Mouse (Mus musculus): ENCODE measurements around the gene Mettl2.

Gene Mettl2

DNA sequence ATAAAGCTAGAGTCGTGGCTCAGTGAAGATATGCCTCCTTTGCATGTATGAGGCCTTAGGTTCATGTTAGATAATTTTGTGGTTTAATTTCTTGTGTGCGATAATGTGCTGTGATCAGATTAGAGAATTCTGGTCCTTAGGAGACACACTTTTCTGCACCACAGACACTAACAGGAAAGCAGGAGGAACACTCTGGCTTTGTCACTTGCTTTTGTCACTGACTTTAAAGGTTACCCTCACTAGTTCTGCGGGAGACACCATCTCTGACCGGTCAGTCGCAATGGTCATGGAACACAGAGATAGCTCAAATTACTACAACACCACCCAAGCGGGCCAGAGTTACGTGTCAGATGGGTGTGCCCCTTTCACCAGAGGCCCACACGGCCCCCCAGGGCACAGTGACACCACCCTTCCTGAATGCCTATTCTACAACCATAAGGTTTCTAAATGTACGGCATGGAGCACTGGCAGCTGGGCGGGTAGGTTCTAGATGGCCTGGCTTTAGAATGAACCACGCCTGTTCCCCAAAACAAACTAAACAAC, 26.2 kb downstream of the Mettl2 start:
- no peak for DNase-seq (ENCODE audit: low spot score in 2 of 2)

DNA sequence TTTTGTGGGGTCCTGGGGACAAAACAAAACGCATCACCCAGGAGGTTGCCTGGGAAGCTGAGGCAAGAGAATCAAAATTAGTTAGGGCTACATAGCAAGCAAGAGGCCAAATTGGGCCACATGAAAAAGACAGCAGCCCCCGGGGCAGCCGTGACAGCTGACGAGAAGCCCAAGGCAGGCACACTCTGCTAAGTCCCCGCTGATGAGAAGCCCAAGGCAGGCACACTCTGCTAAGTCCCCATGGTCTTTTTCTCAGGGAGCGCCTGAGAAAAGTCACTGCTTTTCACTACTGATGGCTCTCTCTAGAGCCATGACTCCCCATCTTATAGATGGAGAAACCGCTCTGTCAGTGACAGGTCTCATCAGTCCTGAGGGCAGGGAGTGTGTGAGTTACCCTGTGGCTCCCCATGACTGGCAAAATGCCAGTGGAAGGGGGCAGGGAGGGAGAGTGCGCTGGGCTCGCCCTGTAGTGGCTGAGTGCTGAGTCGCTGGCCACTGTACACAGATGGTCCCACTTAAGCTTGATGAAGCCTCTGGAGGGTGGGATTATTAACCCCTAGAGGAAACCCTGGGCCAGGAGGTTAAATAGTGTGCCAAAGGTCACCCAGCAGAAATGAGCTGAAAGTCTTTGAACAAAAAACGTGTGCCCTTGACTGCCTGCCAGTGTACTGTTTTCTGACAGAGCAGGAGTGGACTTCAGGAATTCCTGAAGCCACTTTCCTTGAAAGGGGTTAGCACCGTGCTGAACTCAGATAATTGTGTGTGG, 27.0 kb downstream of the Mettl2 start:
- DNase-seq (ENCODE audit: low spot score in 2 of 2) = no peak

DNA sequence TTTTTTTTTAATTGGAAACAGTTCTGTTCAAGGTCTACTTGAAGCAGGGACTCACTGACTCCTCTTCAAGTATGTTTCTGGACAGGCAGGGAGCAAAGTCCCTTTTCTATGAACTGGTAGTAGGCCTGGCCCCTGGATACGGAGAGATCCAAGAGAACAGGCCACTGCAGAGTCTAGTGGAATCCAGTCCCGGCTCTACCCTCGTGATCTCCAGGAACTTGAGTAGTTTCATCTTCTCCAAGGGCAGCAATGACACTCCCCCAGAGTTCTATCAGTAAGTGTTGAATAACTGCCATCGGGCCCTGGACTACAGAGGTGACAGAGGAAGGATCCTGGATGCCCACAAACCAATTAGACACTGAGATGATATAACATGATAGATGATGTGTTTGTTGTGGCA, 29.7 kb downstream of the Mettl2 start:
- DNase-seq (ENCODE audit: low spot score in 2 of 2) = no peak

DNA sequence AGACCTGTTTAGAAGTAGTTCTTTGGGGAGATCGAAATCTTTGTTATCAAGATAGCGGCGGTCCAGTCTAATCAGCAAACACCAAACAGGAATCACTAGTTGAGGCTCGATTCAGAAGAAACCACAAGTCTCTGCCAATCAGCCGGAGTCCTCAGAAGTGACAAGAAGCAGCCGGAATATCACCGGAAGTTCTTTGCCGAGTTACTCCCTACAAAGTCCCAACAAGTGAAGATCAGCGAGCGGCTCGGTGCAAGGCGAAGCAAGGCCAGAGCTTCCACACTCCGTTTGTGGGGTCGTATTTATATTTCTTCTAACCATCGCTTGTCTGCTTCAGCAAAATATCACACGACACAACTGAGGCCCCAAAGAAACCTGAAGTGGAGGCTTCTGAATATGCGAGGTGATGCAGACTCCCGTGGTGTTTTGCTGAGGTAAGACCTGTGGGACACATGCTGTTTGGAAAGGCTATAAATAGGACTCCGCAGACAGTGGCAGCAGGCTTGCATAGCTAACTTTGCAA, 30.6 kb downstream of the Mettl2 start:
- no peak for DNase-seq (ENCODE audit: low spot score in 2 of 2)

DNA sequence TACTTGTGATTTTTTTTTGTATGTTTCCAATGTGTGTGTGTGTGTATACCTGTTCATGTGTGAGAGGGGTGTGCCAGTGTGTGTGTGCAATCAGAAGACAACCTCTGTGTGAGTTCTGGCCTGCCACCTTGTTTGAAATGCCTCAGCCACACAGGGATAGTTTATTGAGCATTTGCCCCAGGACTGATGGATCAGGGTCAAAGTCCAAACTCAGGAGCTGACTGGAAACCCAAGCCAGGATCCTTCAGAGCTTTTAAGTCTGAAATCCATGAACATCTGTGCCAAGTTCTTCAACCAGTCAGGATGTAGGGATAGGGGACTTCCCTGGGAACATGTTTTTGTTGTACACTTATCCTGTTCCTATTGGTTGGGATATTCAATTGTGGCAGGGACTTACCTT, 31.8 kb downstream of the Mettl2 start:
- DNase-seq (ENCODE audit: low spot score in 2 of 2) = no peak

DNA sequence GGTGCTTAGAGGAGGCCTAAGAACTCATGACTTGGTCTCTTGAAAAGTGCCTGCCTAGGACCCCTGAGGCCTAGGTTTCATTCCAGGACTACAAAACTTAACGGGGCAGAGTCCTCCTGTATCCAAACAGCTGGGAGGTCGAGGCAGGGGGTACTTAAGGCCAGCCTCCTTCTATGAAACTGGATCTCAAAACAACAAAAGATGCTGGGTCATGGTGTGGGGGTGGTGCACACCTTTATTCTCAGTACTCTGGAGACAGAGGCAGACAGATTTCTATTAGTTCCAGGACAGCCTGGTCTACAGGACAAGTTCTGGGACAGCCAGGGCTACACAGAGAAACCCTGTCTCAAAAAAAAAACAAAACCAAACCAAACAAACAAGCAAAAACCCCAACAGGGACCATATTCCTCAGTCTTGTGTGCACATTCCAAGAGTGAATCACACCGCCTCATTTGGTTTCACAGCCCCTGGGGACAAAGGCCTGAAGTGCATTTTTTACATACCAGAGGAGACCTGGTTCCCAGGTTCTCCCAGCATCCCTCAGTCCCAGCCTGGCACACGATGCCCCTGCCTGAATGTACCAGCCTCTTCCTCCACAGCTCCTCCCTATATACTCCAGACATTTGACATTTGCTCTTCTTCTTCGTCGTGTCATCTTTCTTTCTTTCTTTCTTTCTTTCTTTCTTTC, 33.6 kb downstream of the Mettl2 start:
- no peak for DNase-seq (ENCODE audit: low spot score in 2 of 2)

DNA sequence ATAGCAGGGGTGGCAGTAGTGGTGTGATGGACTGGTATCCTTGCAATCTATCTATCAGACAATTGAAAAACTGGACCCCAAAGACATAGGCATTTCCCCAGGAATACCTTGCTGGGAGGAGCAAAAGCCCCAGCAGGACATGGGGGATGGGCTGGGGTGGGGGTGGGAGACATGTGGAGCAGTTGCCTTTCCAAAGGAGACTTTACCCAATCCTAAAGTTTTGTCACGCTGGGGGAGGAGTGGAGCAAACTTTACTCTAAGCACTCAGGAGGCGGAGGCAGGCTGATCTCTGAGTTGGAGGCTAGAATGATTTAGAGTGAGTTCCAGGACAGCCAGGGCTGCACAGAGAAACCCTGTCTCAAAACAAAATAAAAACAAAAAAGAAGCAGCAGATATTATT, 35.2 kb downstream of the Mettl2 start:
- no peak for DNase-seq (ENCODE audit: low spot score in 2 of 2)

DNA sequence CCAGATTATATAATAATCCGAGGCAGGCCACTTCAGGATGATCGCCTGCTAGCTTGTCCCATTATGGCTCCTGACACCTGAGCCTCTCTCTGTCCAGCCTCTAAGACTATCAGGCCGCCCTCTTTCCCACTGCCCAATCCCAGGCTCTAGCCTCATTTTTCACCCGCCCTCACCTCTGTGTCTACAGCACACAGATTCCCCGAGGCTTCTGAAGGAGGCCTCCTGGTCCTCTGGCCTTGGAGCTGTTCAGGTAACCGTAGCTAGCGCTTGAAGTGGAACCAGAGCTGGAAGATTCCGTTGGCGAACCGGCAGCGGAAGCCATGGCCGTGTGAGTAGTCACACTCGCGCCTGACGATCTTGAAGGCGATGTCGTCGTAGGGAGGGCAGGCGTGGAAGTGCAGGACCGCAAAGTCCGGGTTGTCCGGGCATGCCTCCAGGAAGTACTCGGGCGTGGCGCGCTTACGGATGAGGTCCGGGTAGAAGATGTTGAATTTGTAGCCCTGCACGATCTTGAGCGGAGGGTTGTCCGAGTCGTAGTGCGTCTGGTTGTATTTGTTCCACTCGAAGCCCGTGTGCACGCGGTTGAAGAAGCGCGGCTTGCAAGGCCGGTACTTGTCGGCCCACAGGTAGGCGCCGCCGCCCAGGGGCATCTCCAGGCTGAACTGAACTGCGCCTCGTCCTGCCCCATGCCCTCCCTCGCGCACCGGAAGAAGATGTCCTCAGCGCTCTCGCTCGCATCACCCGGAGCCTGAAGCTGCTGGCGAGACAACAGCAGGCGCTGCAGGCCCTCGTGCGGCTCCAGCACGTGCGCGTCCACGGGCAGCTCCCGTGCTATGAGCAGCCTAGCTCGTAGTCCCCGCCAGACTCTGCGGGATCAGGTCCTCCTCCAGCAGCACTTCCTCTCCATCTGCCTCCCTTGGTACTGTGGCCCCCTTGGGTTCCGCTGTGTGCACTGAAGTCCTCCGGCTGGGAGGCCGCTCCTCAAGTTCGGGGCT, 38.6 kb downstream of the Mettl2 start:
- DNase-seq (ENCODE audit: low spot score in 2 of 2) = no peak

DNA sequence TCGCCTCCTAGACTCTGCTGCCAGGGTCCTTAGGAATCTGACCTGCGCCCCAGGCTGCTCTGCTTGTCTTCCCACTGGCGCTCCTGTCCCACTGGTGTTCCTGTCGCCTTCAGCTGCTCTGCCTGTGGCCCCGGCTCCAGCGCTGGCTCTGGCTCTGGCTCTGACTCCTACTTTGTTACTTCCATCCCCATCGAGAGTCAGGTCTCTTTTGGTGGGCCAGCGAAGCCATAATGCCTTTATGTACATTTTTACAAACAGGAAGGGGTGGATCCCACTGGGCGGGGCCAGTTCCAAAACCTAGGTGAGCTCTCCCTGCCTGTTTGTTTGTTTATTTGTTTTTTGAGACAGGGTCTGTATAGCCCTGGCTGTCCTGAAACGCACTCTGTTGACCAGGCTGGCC, 40.6 kb downstream of the Mettl2 start:
- no peak for DNase-seq (ENCODE audit: low spot score in 2 of 2)

DNA sequence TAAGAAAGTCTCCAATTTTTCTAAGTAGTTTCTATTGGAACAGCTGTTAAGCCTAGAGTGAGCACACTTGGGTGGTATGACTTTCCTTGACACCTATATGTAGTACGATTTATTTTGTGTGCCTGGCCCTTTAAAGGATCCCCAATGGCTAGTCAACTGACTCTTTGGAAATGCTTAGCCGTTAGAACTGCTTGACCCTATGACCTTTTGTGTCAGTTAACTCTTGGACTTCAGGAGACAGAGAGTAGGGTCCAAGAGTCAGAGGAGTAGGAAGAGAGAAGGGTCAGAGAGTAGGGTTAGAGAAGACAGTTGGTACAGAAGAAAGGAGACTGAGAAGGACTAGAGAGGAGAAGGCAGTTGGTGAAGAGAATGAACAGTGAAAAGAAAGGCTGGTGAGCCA, 52.3 kb downstream of the Mettl2 start, which contains the start of gene Tlk2:
Gene Tlk2 (plus strand): TSS at position 292 of the 400 bp plus-strand sequence.
- no peak for DNase-seq (ENCODE audit: low spot score in 2 of 2)

DNA sequence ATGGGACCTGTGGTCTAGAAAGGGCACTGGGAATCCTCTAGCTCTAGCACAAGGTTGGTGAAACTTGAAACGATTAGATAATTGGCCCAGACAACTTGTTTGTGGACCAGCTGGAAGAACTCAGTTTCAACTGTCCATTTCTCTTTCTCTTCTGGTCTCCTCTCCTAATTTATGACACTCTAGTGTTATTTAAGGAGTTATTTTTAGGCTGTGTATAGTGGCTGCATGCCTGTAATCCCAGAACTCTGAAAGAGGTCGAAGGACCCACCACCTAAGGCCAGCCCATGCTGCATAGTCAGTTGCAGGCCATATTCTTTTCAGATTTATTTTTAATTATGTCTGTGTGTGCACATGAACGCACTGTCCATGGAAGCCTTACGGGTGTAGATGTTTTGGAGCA, 53.3 kb downstream of the Mettl2 start:
- no peak for DNase-seq (ENCODE audit: low spot score in 2 of 2)

DNA sequence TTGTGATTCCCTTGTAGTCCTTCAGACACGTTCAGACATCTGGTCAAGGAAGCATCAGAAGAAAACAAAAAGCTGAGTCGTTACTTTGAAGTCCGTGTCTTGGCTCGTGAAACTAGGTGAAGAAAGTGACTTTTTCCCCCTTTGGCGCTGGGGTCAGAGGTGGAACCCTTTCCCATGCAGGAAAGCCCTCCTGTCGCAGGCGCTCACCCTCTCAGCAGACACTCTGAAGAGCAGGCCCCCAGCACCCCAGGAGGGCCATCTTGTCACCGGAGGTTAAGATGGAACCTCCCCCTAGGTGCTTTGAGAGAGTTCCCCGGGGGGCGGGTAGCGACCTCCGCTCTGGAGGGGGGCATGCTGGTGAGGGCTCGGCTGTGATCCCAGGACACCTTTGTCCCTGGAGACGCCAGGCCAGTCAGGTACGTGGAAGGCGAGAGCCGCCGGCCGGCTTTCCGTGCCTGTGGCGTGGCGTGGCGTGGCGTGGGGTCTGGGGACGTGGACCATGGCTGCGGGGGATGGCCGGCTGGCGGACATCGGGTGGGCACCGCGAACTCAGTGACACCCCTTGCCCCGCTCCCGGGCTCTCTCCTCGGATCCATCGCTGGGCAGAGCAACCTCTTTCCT, 54.4 kb downstream of the Mettl2 start:
- DNase-seq (ENCODE audit: low spot score in 2 of 2) = peak; percentile 44 to 46

DNA sequence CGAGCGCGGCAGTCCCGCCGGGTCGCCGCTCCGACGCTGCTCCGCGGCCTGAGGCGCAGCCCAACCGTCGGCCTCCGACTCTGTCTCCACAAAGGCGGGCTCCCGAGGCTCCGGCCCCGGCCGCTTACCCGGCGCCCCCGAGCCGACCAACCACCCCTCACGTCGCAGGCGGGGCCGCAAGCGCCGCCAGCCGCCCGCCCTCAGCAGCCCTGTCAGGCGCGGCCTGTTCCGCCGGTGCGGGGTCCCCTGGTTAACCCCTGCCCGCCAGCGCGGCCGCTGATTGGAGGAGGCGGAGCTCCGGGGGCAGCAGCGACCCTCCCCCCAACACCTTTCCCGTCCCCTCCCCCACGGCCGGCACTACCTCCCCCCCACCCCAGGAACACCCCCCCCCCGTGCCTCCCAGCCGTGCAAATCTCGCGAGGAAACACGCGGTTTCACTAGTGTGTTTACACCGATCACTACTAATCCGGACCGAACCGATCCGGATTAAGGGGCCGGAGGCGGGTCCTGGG, 55.0 kb downstream of the Mettl2 start:
- DNase-seq (ENCODE audit: low spot score in 2 of 2) = peak; percentile 94 to 95

DNA sequence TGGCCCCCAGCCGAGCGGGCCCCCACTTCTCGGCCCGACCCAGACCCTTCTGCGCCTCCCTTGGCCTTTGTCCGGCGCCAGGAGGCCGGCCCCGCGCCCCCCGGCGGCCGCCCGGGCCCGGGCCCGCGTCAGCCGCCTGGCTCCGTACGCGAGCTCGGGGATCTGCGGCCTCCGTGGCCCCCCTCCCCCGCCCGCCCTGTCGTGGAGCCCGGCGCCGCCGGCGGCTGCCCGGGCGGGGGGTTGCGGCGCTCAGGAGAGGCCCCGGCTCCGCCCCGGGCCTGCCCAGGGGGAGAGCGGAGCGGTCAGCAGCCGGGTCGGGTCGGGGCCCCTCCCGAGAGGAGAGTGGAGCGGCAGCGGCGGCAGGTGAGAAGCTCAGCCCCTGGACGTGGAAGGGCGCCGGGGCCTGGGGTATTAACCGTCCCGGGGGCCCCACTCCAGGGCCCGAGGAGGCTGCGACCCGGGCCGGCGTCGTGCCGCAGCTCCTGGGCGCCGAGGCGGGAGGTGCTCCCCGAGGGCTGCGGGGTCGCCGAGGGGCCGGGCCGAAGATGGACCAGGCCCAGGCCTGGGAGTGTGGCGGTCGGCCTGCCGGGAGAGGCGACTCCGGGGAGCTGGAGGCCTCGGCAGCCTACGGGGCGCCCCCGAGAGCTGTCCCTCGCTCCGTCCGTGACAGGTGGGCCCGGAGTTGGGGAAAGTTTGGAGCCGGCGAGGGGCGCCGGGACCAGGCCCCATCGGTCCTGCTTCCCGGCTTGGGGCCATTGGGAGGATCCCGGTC, 55.6 kb downstream of the Mettl2 start:
- DNase-seq (ENCODE audit: low spot score in 2 of 2) = peak; percentile 47 to 54

DNA sequence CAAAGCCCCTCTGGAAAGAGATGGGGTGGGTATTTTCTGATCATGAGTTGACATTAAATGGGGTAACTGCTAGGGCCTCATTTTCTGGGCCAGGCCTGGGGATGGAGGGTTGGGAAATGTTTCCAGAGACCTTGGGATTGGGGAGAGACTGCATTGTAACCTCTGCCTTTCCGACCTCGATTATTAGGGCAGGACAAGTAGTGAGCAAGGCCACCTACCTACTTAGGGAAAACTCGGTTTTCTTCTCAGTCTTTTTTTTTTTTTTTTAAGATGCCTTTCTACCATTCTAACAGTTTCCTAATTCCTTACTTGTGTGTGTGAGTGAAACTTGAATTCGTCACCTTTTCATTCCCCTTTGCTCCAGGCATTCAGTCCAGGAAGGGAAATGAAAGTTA, 56.2 kb downstream of the Mettl2 start:
- DNase-seq (ENCODE audit: low spot score in 2 of 2) = no peak

DNA sequence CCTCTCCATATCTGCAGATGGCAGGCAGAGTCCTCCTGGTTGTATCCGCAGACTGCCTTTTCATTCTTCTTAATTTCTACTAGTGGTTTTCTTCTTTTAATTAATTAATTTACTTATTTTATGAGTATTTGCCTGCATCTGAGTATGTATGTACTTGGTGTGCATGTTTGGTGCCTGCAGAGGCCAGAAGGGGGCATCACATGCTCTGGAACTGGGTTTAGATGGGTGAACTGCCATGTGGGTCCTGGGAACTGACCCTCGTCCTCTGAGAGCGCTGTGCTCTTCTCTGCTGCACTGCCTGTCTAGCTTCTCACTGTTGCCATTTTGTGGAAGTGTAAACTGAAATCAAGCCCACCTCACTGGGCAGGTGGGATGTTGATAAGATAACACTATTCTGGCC, 58.5 kb downstream of the Mettl2 start:
- DNase-seq (ENCODE audit: low spot score in 2 of 2) = no peak

Data from right cerebral cortex, postnatal 10 days (tissue).